Mouse (Mus musculus) lung, embryonic 16.5 days (tissue): Measurements from ENCODE around the gene Erbb4. TPM values are rescaled to one million over a fixed set of nuclear protein-coding genes. Genes with fewer than 3 reads are reported as not detected.
"Not testable (repeated sequence)": the region's sequence is repeated elsewhere in the genome, so short reads cannot be mapped to it uniquely, and the experiment has no call there.

Source experiments
- ATAC-seq: fragments of 200-750 bp; cut with Nextera tagmentation; 2 replicates; pipeline ENCODE4 v1.8.0; 2017; ENCODE audit warnings: low read depth, mild to moderate bottlenecking, moderate library complexity
- H3K27ac ChIP-seq: fragments of 300-500 bp; sonication (generic); 2 replicates; pipeline ENCODE4 v1.5.1; 2014; ENCODE audit warnings: mild to moderate bottlenecking, control low read depth, low read length
- H3K27me3 ChIP-seq: fragments of 300-500 bp; sonication (generic); 2 replicates; pipeline ENCODE4 v1.6.1; 2014; ENCODE audit warnings: low read depth, low read length, mixed read lengths; ENCODE audit not compliant: control insufficient read depth, insufficient read depth
- H3K36me3 ChIP-seq: fragments of 300-500 bp; sonication (generic); 2 replicates; pipeline ENCODE4 v1.6.1; 2014; ENCODE audit warnings: low read length; ENCODE audit not compliant: control insufficient read depth, insufficient read depth
- H3K4me1 ChIP-seq: fragments of 300-500 bp; sonication (generic); replicated peaks from 2 replicates; pipeline ENCODE4 v1.6.1; 2014; ENCODE audit warnings: low read length, mixed read lengths; ENCODE audit not compliant: control insufficient read depth, insufficient read depth
- H3K4me2 ChIP-seq: fragments of 300-500 bp; sonication (generic); 2 replicates; pipeline ENCODE4 v1.6.1; 2014; ENCODE audit warnings: low read depth, low read length, control low read depth
- H3K4me3 ChIP-seq: fragments of 300-500 bp; sonication (generic); 2 replicates; pipeline ENCODE4 v1.5.1; 2014; ENCODE audit warnings: mild to moderate bottlenecking, low read length, control low read depth
- H3K9ac ChIP-seq: fragments of 300-500 bp; sonication (generic); 2 replicates; pipeline ENCODE4 v1.6.1; 2014; ENCODE audit warnings: low read length, control low read depth
- H3K9me3 ChIP-seq: fragments of 300-500 bp; sonication (generic); 2 replicates; pipeline ENCODE4 v1.6.1; 2016; ENCODE audit warnings: low read length; ENCODE audit not compliant: control insufficient read depth
- WGBS: fragments of 180-500 bp; shearing (Covaris S2); extraction: QIAGEN DNeasy Blood & Tissue Kit; methylation state at CpG from one replicate; pipeline ENCODE4 v1.1.7; 2014; 5-methylcytosine and 5-hydroxymethylcytosine counted together
- polyA plus RNA-seq: library from polyadenylated mRNA; unstranded; fragments of >200 nt; fragmentation: Nextera tagmentation; extraction: Ambion mirVana; gene quantifications from 2 replicates; pipeline ENCODE4 v1.2.1, GENCODE M21; 2015

Gene Erbb4
- polyA plus RNA-seq, 1 experiment from 2014 or later, result 1.1 TPM

- ATAC-seq, result no peak
Observed at GRCm38 (mm10) chr1:68832101-68832500, 275.8 kb downstream of the Erbb4 start.

GRCm38 (mm10) chr1:68831575-68831974 lies 276.3 kb downstream of the Erbb4 start:
- Histone ChIP-seq H3K27me3 (no peaks in the 10 kb centered on the region), H3K9ac (no peak overlapping the region), H3K27ac (no peak overlapping the region), H3K4me2 (no peak overlapping the region), H3K9me3 (no peaks in the 10 kb centered on the region), H3K36me3 (no peaks in the 10 kb centered on the region), H3K4me3 (no peak overlapping the region), H3K4me1 (no peaks in the 10 kb centered on the region)
- 73% methylated on average over 1 of the region's 1 CpGs for WGBS
- no peak for ATAC-seq

More at GRCm38 (mm10) chr1:68832101-68832500, 275.8 kb downstream of the Erbb4 start:
- Histone ChIP-seq H3K4me2 (no peak overlapping the region), H3K27me3 (no peaks in the 10 kb centered on the region), H3K9ac (no peak overlapping the region), H3K9me3 (no peaks in the 10 kb centered on the region), H3K4me3 (no peak overlapping the region), H3K4me1 (no peaks in the 10 kb centered on the region), H3K27ac (no peak overlapping the region), H3K36me3 (no peaks in the 10 kb centered on the region)

- Histone ChIP-seq H3K9ac (no peak overlapping the region), H3K36me3 (no peaks in the 10 kb centered on the region), H3K27ac (no peak overlapping the region), H3K4me3 (no peak overlapping the region), H3K9me3 (no peaks in the 10 kb centered on the region), H3K4me2 (no peak overlapping the region), H3K27me3 (no peaks in the 10 kb centered on the region), H3K4me1 (no peaks in the 10 kb centered on the region)
- WGBS, result 70% methylated on average over 2 of the region's 2 CpGs
- no peak for ATAC-seq
Observed at GRCm38 (mm10) chr1:68830501-68831239, 277.2 kb downstream of the Erbb4 start.

- Histone ChIP-seq H3K4me1 (no peaks in the 10 kb centered on the region), H3K36me3 (no peaks in the 10 kb centered on the region), H3K4me2 (no peak overlapping the region), H3K27ac (no peak overlapping the region), H3K4me3 (no peak overlapping the region), H3K9me3 (no peaks in the 10 kb centered on the region), H3K9ac (no peak overlapping the region), H3K27me3 (no peaks in the 10 kb centered on the region)
- no peak for ATAC-seq
- 74% methylated on average over 2 of the region's 2 CpGs for WGBS
Observed at GRCm38 (mm10) chr1:68823116-68823644, 284.7 kb downstream of the Erbb4 start.

- no peaks in the 10 kb centered on the region for H3K4me1 ChIP-seq
- no peak for ATAC-seq
- no peak overlapping the region for H3K4me2 ChIP-seq
- 41% methylated on average over 2 of the region's 2 CpGs for WGBS
- H3K27me3 ChIP-seq, result no peaks in the 10 kb centered on the region
- no peaks in the 10 kb centered on the region for H3K9me3 ChIP-seq
- H3K27ac ChIP-seq, result no peak overlapping the region
- no peaks in the 10 kb centered on the region for H3K36me3 ChIP-seq
- H3K9ac ChIP-seq, result no peak overlapping the region
- no peak overlapping the region for H3K4me3 ChIP-seq
Observed at GRCm38 (mm10) chr1:68806711-68807110, 301.1 kb downstream of the Erbb4 start.

- H3K4me2 ChIP-seq, result no peak overlapping the region
- H3K4me3 ChIP-seq, result no peak overlapping the region
- H3K36me3 ChIP-seq, result no peaks in the 10 kb centered on the region
- H3K9ac ChIP-seq, result no peak overlapping the region
- H3K27me3 ChIP-seq, result no peaks in the 10 kb centered on the region
- WGBS, result 10% methylated on average over 4 of the region's 4 CpGs
- ATAC-seq, result no peak
- H3K27ac ChIP-seq, result no peak overlapping the region
- H3K9me3 ChIP-seq, result no peaks in the 10 kb centered on the region
- H3K4me1 ChIP-seq, result no peaks in the 10 kb centered on the region
Observed at GRCm38 (mm10) chr1:68787409-68788015, 320.3 kb downstream of the Erbb4 start.

- H3K9ac ChIP-seq, result no peak overlapping the region
- 16% methylated on average over 2 of the region's 2 CpGs for WGBS
Observed at GRCm38 (mm10) chr1:68780653-68781052, 327.2 kb downstream of the Erbb4 start.

GRCm38 (mm10) chr1:68780032-68780431 lies 327.8 kb downstream of the Erbb4 start:
- Histone ChIP-seq H3K9ac (no peak overlapping the region), H3K27me3 (no peaks in the 10 kb centered on the region), H3K4me2 (no peak overlapping the region), H3K36me3 (no peaks in the 10 kb centered on the region), H3K4me3 (no peak overlapping the region), H3K4me1 (no peaks in the 10 kb centered on the region), H3K27ac (no peak overlapping the region), H3K9me3 (no peaks in the 10 kb centered on the region)
- 52% methylated on average over 1 of the region's 1 CpGs for WGBS
- peak; percentile 85 for ATAC-seq

More at GRCm38 (mm10) chr1:68780653-68781052, 327.2 kb downstream of the Erbb4 start:
- no peaks in the 10 kb centered on the region for H3K4me1 ChIP-seq
- H3K27ac ChIP-seq, result no peak overlapping the region; the same call in 1 of the 2 replicates
- H3K9me3 ChIP-seq, result no peaks in the 10 kb centered on the region
- no peaks in the 10 kb centered on the region for H3K36me3 ChIP-seq
- peak overlapping the region; percentile 33; the same call in 1 of the 2 replicates for H3K4me2 ChIP-seq
- H3K4me3 ChIP-seq, result no peak overlapping the region
- 0 out of 2 replicates have a peak, but pooled peaks have one; percentile 7 for ATAC-seq
- H3K27me3 ChIP-seq, result no peaks in the 10 kb centered on the region

- not testable (repeated sequence) for H3K4me3 ChIP-seq, H3K27ac ChIP-seq, H3K36me3 ChIP-seq, H3K27me3 ChIP-seq, H3K9ac ChIP-seq, H3K4me1 ChIP-seq, H3K4me2 ChIP-seq, H3K9me3 ChIP-seq, ATAC-seq
Observed at GRCm38 (mm10) chr1:68766095-68766494, 341.8 kb downstream of the Erbb4 start.
